Mouse (Mus musculus): Measurements from ENCODE around the gene Tagln3. TPM values are rescaled to one million over a fixed set of nuclear protein-coding genes. Genes with fewer than 3 reads are reported as not detected.

Tagln3 gene
- total and polyA plus RNA-seq, 2 experiments from 2014 or later: 225 to 328 TPM

- H3K27ac ChIP-seq (ENCODE audit: low read depth, low read length): no peak overlapping the region
- H3K9ac ChIP-seq: no peak overlapping the region
- H3K27me3 ChIP-seq (ENCODE audit: insufficient read depth, low read length): no peaks in the 10 kb centered on the region
- no peak overlapping the region for H3K4me3 ChIP-seq (ENCODE audit: low read depth, low read length)
- H3K9me3 ChIP-seq (ENCODE audit: low read length): no peaks in the 10 kb centered on the region
- H3K4me1 ChIP-seq (ENCODE audit: insufficient read depth): 0 out of 2 replicates have a peak, but pooled peaks cover 2% of the 10 kb centered on the region
- TF ChIP-seq CTCF (IDR thresholded peaks at IDR 0.05; ENCODE audit: low read depth): no peak
- 65% methylated on average over 3 of the region's 3 CpGs for WGBS
- DNase-seq: no peak
- H3K36me3 ChIP-seq (ENCODE audit: insufficient read depth): no peaks in the 10 kb centered on the region
- H3K4me2 ChIP-seq (ENCODE audit: low read depth): no peak overlapping the region
- ATAC-seq: no peak
These were observed 39.1 kb downstream of the Tagln3 start for GRCm38 (mm10) chr16:45685295-45685694.

GRCm38 (mm10) chr16:45684815-45685214, 39.6 kb downstream of the Tagln3 start:
- H3K27me3 ChIP-seq (ENCODE audit: insufficient read depth, low read length): no peaks in the 10 kb centered on the region
- H3K4me1 ChIP-seq (ENCODE audit: insufficient read depth): no peaks in the 10 kb centered on the region
- H3K4me2 ChIP-seq (ENCODE audit: low read depth): no peak overlapping the region
- WGBS: 13% methylated on average over 8 of the region's 8 CpGs
- peak; percentile 71 for TF ChIP-seq CTCF (IDR thresholded peaks at IDR 0.05; ENCODE audit: low read depth)
- H3K9me3 ChIP-seq (ENCODE audit: low read length): no peaks in the 10 kb centered on the region
- no peak overlapping the region for H3K9ac ChIP-seq
- no peak overlapping the region for H3K27ac ChIP-seq (ENCODE audit: low read depth, low read length)
- no peak overlapping the region for H3K4me3 ChIP-seq (ENCODE audit: low read depth, low read length)
- H3K36me3 ChIP-seq (ENCODE audit: insufficient read depth): no peaks in the 10 kb centered on the region
- ATAC-seq: no peak
- peak; percentile 65 for DNase-seq

- peak; percentile 66 for TF ChIP-seq CTCF (IDR thresholded peaks at IDR 0.05; ENCODE audit: low read depth)
- Histone ChIP-seq H3K9me3 (ENCODE audit: low read length) (no peaks in the 10 kb centered on the region), H3K27ac (ENCODE audit: low read depth, low read length) (no peak overlapping the region), H3K36me3 (ENCODE audit: insufficient read depth) (no peaks in the 10 kb centered on the region), H3K4me3 (ENCODE audit: low read depth, low read length) (no peak overlapping the region), H3K4me2 (ENCODE audit: low read depth) (no peak overlapping the region), H3K27me3 (ENCODE audit: insufficient read depth, low read length) (no peaks in the 10 kb centered on the region), H3K9ac (no peak overlapping the region), H3K4me1 (ENCODE audit: insufficient read depth) (no peaks in the 10 kb centered on the region)
- DNase-seq: no peak
- ATAC-seq: no peak
- 25% methylated on average over 1 of the region's 1 CpGs for WGBS
These were observed 47.9 kb downstream of the Tagln3 start for GRCm38 (mm10) chr16:45676462-45676861.

GRCm38 (mm10) chr16:45670005-45670404, 54.4 kb downstream of the Tagln3 start:
- Histone ChIP-seq H3K36me3 (ENCODE audit: insufficient read depth) (no peaks in the 10 kb centered on the region), H3K27ac (ENCODE audit: low read depth, low read length) (no peak overlapping the region), H3K9ac (no peak overlapping the region), H3K4me1 (ENCODE audit: insufficient read depth) (no peaks in the 10 kb centered on the region), H3K9me3 (ENCODE audit: low read length) (no peaks in the 10 kb centered on the region), H3K27me3 (ENCODE audit: insufficient read depth, low read length) (no peaks in the 10 kb centered on the region), H3K4me2 (ENCODE audit: low read depth) (no peak overlapping the region), H3K4me3 (ENCODE audit: low read depth, low read length) (no peak overlapping the region)
- WGBS: 50% methylated on average over 4 of the region's 4 CpGs
- no peak for TF ChIP-seq CTCF (IDR thresholded peaks at IDR 0.05; ENCODE audit: low read depth)
- DNase-seq (no peak), ATAC-seq (no peak)

GRCm38 (mm10) chr16:45668178-45668577, 56.2 kb downstream of the Tagln3 start:
- WGBS: 76% methylated on average over 3 of the region's 3 CpGs
- no peaks in the 10 kb centered on the region for H3K27me3 ChIP-seq (ENCODE audit: insufficient read depth, low read length)
- no peak overlapping the region for H3K27ac ChIP-seq (ENCODE audit: low read depth, low read length)
- no peak overlapping the region for H3K4me2 ChIP-seq (ENCODE audit: low read depth)
- ATAC-seq (no peak), DNase-seq (no peak)
- TF ChIP-seq CTCF (IDR thresholded peaks at IDR 0.05; ENCODE audit: low read depth): no peak
- no peaks in the 10 kb centered on the region for H3K9me3 ChIP-seq (ENCODE audit: low read length)
- no peaks in the 10 kb centered on the region for H3K4me1 ChIP-seq (ENCODE audit: insufficient read depth)
- H3K4me3 ChIP-seq (ENCODE audit: low read depth, low read length): no peak overlapping the region
- H3K36me3 ChIP-seq (ENCODE audit: insufficient read depth): no peaks in the 10 kb centered on the region
- H3K9ac ChIP-seq: no peak overlapping the region

GRCm38 (mm10) chr16:45666136-45666535, 58.3 kb downstream of the Tagln3 start:
- WGBS: 83% methylated on average over 2 of the region's 2 CpGs
- no peak for TF ChIP-seq CTCF (IDR thresholded peaks at IDR 0.05; ENCODE audit: low read depth)
- H3K4me2 ChIP-seq (ENCODE audit: low read depth): no peak overlapping the region
- no peak overlapping the region for H3K9ac ChIP-seq
- DNase-seq (no peak), ATAC-seq (no peak)
- no peaks in the 10 kb centered on the region for H3K27me3 ChIP-seq (ENCODE audit: insufficient read depth, low read length)
- H3K27ac ChIP-seq (ENCODE audit: low read depth, low read length): no peak overlapping the region
- H3K4me3 ChIP-seq (ENCODE audit: low read depth, low read length): no peak overlapping the region
- H3K9me3 ChIP-seq (ENCODE audit: low read length): no peaks in the 10 kb centered on the region
- no peaks in the 10 kb centered on the region for H3K36me3 ChIP-seq (ENCODE audit: insufficient read depth)
- H3K4me1 ChIP-seq (ENCODE audit: insufficient read depth): no peaks in the 10 kb centered on the region

DNA sequence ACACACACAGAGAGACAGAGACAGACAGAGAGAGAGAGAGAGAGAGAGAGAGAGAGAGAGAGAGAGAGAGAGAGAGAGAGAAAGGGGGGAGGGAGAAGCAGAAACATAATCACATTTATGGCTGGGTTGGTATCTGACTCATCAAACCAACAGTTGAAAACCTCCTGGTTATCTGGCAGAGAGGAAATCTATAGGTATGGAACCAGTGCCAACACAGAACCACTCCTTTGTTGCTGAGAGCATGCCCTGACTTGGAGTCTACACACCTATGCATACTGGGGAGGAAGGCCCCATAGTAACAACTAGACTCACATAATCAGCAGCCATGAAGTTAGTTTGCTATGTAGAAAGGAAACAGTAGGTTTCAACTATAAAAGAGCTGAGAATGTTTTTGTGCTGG, 62.0 kb downstream of the Tagln3 start:
- TF ChIP-seq CTCF (IDR thresholded peaks at IDR 0.05; ENCODE audit: low read depth): no peak
- H3K4me3 ChIP-seq (ENCODE audit: low read depth, low read length): no peak overlapping the region

More for the DNA sequence above, 62.0 kb downstream of the Tagln3 start:
- Histone ChIP-seq H3K4me2 (ENCODE audit: low read depth) (no peak overlapping the region), H3K9ac (no peak overlapping the region), H3K27ac (ENCODE audit: low read depth, low read length) (no peak overlapping the region), H3K9me3 (ENCODE audit: low read length) (no peaks in the 10 kb centered on the region), H3K4me1 (ENCODE audit: insufficient read depth) (no peaks in the 10 kb centered on the region), H3K36me3 (ENCODE audit: insufficient read depth) (no peaks in the 10 kb centered on the region), H3K27me3 (ENCODE audit: insufficient read depth, low read length) (no peaks in the 10 kb centered on the region)
- ATAC-seq: no peak
- DNase-seq: no peak

Other genes with a start within 250 kb of the Tagln3 start
- gene Gm609, start 231.6 kb downstream of the Tagln3 start, total RNA-seq (2014; rRNA removed): not detected in 2 replicates
- gene Gm609, start 231.6 kb downstream of the Tagln3 start, polyA plus RNA-seq (2015; fragmentation: Nextera tagmentation; extraction: Ambion mirVana): not detected in 2 replicates
- gene Gm17783, start 192.6 kb downstream of the Tagln3 start, total RNA-seq (2014; rRNA removed): not detected in 2 replicates
- not detected in 2 replicates for gene Gm17783, start 192.6 kb downstream of the Tagln3 start, polyA plus RNA-seq (2015; fragmentation: Nextera tagmentation; extraction: Ambion mirVana)
- gene Slc9c1, start 189.3 kb downstream of the Tagln3 start, total RNA-seq (2014; rRNA removed): not detected in 2 replicates
- not detected in 2 replicates for gene Slc9c1, start 189.3 kb downstream of the Tagln3 start, polyA plus RNA-seq (2015; fragmentation: Nextera tagmentation; extraction: Ambion mirVana)
- not detected in 2 replicates for gene Gcsam, start 114.2 kb downstream of the Tagln3 start, total RNA-seq (2014; rRNA removed)
- gene Gcsam, start 114.2 kb downstream of the Tagln3 start, polyA plus RNA-seq (2015; fragmentation: Nextera tagmentation; extraction: Ambion mirVana): not detected in 2 replicates
- gene BC016579, start 70.5 kb downstream of the Tagln3 start, total RNA-seq (2014; rRNA removed): 0.23 TPM in 1 of 2 replicates, not detected in the other
- gene BC016579, start 70.5 kb downstream of the Tagln3 start, polyA plus RNA-seq (2015; fragmentation: Nextera tagmentation; extraction: Ambion mirVana): not detected in 2 replicates
- 0.85 and 1.3 TPM in 2 replicates for gene Tmprss7, start 30.9 kb downstream of the Tagln3 start, total RNA-seq (2014; rRNA removed)
- gene Tmprss7, start 30.9 kb downstream of the Tagln3 start, polyA plus RNA-seq (2015; fragmentation: Nextera tagmentation; extraction: Ambion mirVana): 0.43 and 0.69 TPM in 2 replicates
- gene Abhd10, start 18.3 kb upstream of the Tagln3 start, total RNA-seq (2014; rRNA removed): 22.9 and 27.4 TPM in 2 replicates
- gene Abhd10, start 18.3 kb upstream of the Tagln3 start, polyA plus RNA-seq (2015; fragmentation: Nextera tagmentation; extraction: Ambion mirVana): 24.7 and 33.4 TPM in 2 replicates
- gene Phldb2, start 229.0 kb upstream of the Tagln3 start, total RNA-seq (2014; rRNA removed): 6.0 and 25.2 TPM in 2 replicates
- 3.1 and 4.2 TPM in 2 replicates for gene Phldb2, start 229.0 kb upstream of the Tagln3 start, polyA plus RNA-seq (2015; fragmentation: Nextera tagmentation; extraction: Ambion mirVana)

Measured in forebrain, postnatal 0 days (tissue).